Mouse (Mus musculus) kidney, postnatal 36 days (tissue): ENCODE measurements around the gene Mrps15.
"Not testable (repeated sequence)": the region's sequence is repeated elsewhere in the genome, so short reads cannot be mapped to it uniquely, and the experiment has no call there.

Source experiments
- DNase-seq, 2 experiments: peaks; one replicate each; pipeline ENCODE4 v3.0.0; 2021 to 2022; ENCODE audit warnings: mixed read lengths in 2 of 2

Mrps15 gene

DNA sequence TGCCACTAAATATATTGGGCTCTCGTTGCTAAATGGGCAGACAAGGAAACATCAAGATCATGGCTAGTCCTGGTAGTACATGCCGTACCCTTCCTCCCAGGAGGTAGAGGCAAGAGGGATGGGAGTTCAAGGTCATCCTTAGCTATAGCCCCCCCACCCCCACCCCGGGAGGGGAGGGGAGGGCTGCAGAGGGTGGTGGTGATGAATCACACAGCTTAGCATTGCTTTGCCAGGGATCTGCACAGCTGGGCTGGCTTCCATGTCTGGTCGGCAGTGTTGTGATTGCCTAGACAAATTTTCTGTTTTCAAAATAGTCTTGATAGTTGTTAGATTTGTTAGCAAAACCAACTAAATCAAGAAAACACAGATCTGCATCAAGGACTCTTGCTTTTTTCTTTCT is 32.5 kb downstream of the Mrps15 start:
- no peak for DNase-seq

DNA sequence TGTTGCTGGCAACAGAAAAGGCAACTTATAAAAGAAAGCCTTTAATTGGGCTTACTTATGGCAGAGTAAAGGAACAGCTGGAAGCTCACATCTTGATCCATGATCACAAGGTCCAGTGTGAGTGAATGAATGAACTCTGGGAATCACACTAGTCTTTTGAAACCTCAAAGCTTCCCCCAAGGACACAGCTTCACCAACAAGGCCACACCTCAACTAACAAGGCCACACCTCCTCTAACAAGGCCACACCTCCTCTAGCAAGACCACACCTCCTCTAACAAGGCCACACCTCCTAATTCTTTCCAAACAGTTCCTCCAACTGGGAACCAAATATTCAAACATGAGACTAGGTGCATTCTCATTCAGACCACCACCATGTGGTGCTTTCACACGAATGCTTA is 34.9 kb downstream of the Mrps15 start:
- no peak for DNase-seq

- DNase-seq: no peak
Observed at GRCm38 (mm10) chr4:126083021-126083420, 36.3 kb downstream of the Mrps15 start.

GRCm38 (mm10) chr4:126084382-126084781 is 37.7 kb downstream of the Mrps15 start:
- DNase-seq: no peak

GRCm38 (mm10) chr4:126085996-126086576 is 39.4 kb downstream of the Mrps15 start:
- peak; percentile 89 to 90 for DNase-seq

- DNase-seq: peak; percentile 54 to 56
Observed at GRCm38 (mm10) chr4:126090101-126090847, 43.5 kb downstream of the Mrps15 start.

- no peak for DNase-seq
Observed at GRCm38 (mm10) chr4:126090848-126091124, 44.1 kb downstream of the Mrps15 start.

DNA sequence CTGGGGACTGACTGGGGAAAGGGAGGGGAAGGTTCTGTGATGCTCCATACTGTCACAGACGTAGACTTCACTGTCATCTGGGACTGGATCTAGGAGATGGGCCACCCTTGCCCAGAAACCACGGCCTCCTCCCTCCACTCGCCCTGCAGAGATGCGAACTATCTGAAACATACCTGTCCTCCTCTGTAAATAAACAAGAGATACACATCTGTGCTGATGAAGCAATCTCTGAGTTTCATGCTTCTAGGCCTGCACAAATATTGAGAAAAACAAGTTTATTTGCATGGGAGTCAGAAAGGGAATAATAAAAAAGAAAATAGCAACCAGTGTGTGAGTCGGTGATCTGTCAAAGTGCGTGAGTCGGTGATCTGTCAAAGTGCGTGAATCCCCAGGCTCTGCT is 45.1 kb downstream of the Mrps15 start:
- DNase-seq: no peak

DNA sequence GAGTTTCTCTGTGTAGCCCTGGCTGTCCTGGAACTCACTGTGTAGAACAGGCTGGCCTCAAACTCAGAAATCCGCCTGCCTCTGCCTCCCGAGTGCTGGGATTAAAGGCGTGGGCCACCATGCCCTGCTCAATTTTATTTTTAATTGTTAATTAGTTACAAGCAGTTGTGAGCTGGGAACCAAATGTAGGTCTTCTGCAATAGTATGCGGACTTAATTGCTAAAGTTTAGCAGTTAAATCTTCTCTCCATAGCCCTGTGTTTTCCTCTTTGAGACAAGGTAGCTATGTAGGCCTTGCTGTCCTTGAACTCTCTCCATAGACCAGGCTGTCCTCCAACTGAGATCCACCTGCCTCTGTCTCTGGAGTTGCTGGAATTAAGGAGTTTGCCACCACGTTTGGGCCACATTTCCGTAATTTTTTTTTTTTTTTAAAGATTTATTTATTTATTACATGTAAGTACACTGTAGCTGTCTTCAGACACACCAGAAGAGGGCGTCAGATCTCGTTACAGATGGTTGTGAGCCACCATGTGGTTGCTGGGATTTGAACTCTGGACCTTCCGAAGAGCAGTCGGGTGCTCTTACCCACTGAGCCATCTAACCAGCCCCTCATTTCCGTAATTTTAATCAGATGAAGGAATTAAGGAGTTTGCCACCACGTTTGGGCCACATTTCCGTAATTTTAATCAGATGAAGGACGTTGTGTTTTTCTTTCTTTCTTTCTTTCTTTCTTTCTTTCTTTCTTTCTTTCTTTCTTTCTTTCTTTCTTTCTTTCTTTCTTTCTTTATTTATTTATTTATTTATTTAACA is 49.1 kb downstream of the Mrps15 start:
- not testable (repeated sequence) for DNase-seq

DNA sequence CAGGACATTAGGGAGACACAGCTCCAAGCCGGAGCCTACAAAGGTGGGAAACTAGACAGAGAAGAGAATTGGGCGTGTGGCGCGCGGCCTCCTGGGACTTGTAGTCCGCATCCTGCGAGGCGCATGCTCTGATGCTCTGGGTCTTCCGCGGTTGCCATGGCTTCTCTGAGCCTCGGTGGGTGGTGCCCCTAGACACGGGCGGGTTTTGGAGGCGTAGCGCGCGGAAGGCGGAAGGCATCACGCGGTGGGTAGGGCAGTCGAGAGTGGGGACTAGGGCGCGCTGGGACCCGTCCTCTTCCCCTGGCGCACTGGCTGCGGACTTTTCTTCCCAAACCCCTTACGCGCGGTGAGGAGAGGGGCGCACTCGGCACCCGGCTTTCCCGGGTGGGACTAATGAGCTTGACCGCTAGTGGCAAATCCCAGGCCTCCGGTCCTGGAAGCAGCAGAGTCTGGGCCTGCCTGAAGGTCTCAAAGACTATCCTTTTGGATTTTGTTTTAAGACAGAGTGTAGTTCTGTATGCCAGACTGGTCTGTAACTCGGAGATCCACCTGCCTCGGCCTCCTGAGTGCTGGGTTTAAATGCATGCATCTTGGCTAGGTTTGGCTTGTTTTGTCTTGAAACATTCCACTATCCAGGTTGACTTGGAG is 49.9 kb downstream of the Mrps15 start, which contains the start of gene Lsm10:
Gene Lsm10 (plus strand): TSS at position 160 of the 648 bp plus-strand sequence.
- peak; percentile 97 to 98 for DNase-seq

- DNase-seq: no peak
Observed at GRCm38 (mm10) chr4:126097711-126098253, 51.1 kb downstream of the Mrps15 start.

DNA sequence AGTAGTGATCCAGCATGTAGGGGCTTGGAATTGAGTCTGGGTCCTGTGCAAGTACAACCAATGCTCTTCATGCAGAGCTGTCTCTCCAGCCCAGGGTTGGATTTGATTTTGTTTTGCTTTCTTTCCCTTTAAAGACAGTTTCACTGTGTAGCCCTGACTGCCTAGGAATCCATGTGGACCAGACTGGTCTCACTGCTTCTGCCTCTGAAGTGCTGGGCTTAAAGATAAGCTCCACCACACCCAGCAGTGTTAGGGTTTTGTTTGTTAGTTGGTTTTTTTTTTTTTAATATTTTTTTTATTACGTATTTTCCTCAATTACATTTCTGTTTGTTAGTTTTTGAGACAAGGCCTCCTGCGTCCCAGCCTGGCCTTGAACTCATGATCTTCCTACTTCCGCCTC is 52.6 kb downstream of the Mrps15 start:
- DNase-seq: no peak

DNA sequence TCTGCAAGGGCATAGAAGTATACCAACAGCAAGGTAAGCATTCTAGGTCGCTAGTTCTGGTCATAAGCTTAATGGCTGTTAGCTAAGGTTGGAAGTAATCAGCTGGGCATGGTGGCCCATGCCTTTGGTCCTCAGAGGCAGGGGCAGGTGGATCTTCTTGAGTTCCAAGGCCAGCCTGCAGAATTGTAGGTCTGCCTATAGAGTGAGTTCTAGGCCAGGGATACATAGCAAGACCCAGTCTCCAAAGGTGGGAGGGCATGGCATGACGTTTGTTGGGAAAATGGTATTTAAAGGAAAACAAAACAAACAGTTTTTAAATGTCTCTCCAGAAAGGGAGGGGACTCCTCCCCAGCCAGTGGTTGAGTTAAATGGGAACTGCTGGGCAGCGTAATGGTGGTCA is 54.0 kb downstream of the Mrps15 start:
- DNase-seq: no peak

- peak; percentile 47 to 57 for DNase-seq
Observed at GRCm38 (mm10) chr4:126102061-126102841, 55.5 kb downstream of the Mrps15 start.

DNA sequence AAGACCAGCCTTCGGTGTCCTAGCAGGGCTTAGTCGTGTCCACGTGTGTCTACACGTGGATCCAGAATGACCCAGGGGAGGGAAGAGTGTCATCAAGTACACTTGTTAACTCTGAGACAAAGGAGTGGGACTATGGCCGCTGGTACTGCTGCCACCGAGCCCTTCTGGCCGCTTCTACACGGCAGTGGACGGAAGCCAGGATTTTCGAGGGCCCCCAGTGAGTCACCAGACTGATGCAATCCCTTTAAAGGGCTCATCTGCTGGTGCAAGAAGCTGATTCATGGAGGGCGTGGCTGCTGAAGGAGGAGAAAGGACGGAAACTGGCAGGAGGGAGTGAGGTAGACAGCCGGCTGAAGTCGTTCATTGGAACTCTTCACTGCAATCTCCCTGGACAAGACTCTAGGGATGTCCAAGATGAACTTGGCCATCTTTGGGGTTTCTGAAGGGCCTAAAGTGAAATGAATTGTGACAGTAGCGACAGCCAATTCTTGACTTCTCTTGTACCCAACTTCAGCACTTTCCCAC is 56.4 kb downstream of the Mrps15 start:
- DNase-seq: peak; percentile 86 to 93

DNA sequence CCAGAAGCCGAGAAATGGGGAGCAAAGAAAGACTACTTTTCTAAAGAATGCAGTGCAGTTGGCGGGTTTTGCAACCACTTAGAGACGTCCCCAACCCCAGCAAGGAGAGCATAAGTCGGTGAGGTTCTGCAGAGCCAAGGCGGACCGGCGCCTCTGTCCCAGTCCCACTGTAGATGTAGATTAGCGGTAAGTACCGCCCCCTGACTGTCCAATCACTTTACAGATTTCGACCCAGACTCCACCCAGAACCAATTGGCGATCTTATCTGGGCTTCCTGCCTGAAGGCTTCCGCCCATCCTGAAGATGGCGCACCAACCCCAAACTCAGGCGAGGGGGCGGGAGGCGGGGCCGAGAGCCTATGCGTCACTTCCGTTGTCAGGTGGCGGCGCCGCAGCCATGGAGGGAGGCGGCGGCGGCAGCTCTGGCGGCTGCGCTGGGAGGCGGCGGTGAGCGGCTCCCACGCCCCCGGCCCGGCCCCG is 56.9 kb downstream of the Mrps15 start, which contains the start of gene Stk40:
Gene Stk40 (plus strand): TSS at position 368 of the 479 bp plus-strand sequence.
- peak; percentile 97 to 98 for DNase-seq

- peak; percentile 88 to 93 for DNase-seq
Observed at GRCm38 (mm10) chr4:126104261-126105075, 57.7 kb downstream of the Mrps15 start.
